9 mouse cellular contexts compared by ENCODE assay signal in genomic region chr10:21077151-21077719, GRCm38 (mm10).
DNase-seq lines count a peak whose midpoint lies in the region; ATAC-seq and TF ChIP-seq lines count a peak whose summit lies in the region.
"Had no signal": no experiment of that assay in that cellular context is flagged by ENCODE, and none has a peak within 500 bp of the region (broad histone marks: within the 10 kb centered on the region; RNA-seq: fewer than 3 reads in every experiment).

No protein-coding gene starts in this region.

- no peak overlapping the region for H3K4me2 ChIP-seq in heart, postnatal 0 days (ENCODE audit: low read depth, low read length)
- no peak overlapping the region for H3K4me2 ChIP-seq in heart, embryonic 12.5 days
- peak overlapping the region; percentile 21; the same call in 1 of the 2 replicates for H3K4me2 ChIP-seq in liver, embryonic 11.5 days

- no peaks in the 10 kb centered on the region for H3K4me1 ChIP-seq in heart, postnatal 0 days (ENCODE audit: control insufficient read depth, insufficient read depth)
- H3K4me1 ChIP-seq in heart, embryonic 12.5 days (replicated peaks) = 0 out of 2 replicates have a peak, but pooled peaks cover 3% of the 10 kb centered on the region
- peaks cover 6% of the 10 kb centered on the region for H3K4me1 ChIP-seq in liver, embryonic 11.5 days (replicated peaks; ENCODE audit: control insufficient read depth, insufficient read depth, low read length)

- H3K9me3 ChIP-seq in heart, postnatal 0 days (replicated peaks; ENCODE audit: control insufficient read depth, low read length) = no peaks in the 10 kb centered on the region
- H3K9me3 ChIP-seq in heart, embryonic 12.5 days (replicated peaks) = no peaks in the 10 kb centered on the region
- no peaks in the 10 kb centered on the region for H3K9me3 ChIP-seq in liver, embryonic 11.5 days (ENCODE audit: control insufficient read depth, low read length)

- no peaks in the 10 kb centered on the region for H3K36me3 ChIP-seq in heart, postnatal 0 days (replicated peaks; ENCODE audit: control insufficient read depth, insufficient read depth, low read length)
- H3K36me3 ChIP-seq in heart, embryonic 12.5 days = no peaks in the 10 kb centered on the region
- no peaks in the 10 kb centered on the region for H3K36me3 ChIP-seq in liver, embryonic 11.5 days (ENCODE audit: control insufficient read depth, insufficient read depth, low read length)

- no peak for DNase-seq in heart, postnatal 0 days (ENCODE audit: low spot score)
- DNase-seq in liver, embryonic 11.5 days (ENCODE audit: low spot score) = no peak
- peak; percentile 79 for DNase-seq in thymus, postnatal 25 days
- DNase-seq in adrenal gland, postnatal 10 days = no peak
- DNase-seq in adipocyte (ENCODE audit: low spot score) = no peak
- no peak for DNase-seq in urinary bladder, postnatal 14 days (ENCODE audit: low spot score)

- no peak for TF ChIP-seq CTCF in heart, postnatal 0 days (IDR thresholded peaks at IDR 0.05; ENCODE audit: low read depth)

- WGBS in heart, postnatal 0 days = 66% methylated on average over 14 of the region's 14 CpGs
- 65% methylated on average over 14 of the region's 14 CpGs for WGBS in heart, embryonic 12.5 days
- 54% methylated on average over 14 of the region's 14 CpGs for WGBS in liver, embryonic 11.5 days

- no peaks in the 10 kb centered on the region for H3K27me3 ChIP-seq in heart, postnatal 0 days (ENCODE audit: control insufficient read depth, insufficient read depth, low read length)
- no peaks in the 10 kb centered on the region for H3K27me3 ChIP-seq in heart, embryonic 12.5 days (replicated peaks)
- no peaks in the 10 kb centered on the region for H3K27me3 ChIP-seq in liver, embryonic 11.5 days (replicated peaks; ENCODE audit: control insufficient read depth, insufficient read depth, low read length)

- TF ChIP-seq EP300 in heart, postnatal 0 days (IDR thresholded peaks at IDR 0.05; ENCODE audit: low read depth) = no peak

- no peak for ATAC-seq in heart, postnatal 0 days (ENCODE audit: insufficient read depth, low read depth)
- no peak for ATAC-seq in heart, embryonic 12.5 days (ENCODE audit: insufficient number of reproducible peaks, low FRiP score)
- no peak for ATAC-seq in liver, embryonic 11.5 days (replicated peaks; ENCODE audit: low FRiP score)
- peak; percentile 85 for ATAC-seq in monocyte, adult 5-6 weeks (replicated peaks; ENCODE audit: insufficient number of reproducible peaks, low FRiP score, low TSS enrichment, poor library complexity, severe bottlenecking)

- no peak overlapping the region for H3K4me3 ChIP-seq in heart, postnatal 0 days (ENCODE audit: low read depth, low read length)
- no peak overlapping the region for H3K4me3 ChIP-seq in heart, embryonic 12.5 days
- H3K4me3 ChIP-seq in liver, embryonic 11.5 days (ENCODE audit: low read depth, low read length) = no peak overlapping the region
- H3K4me3 ChIP-seq: myocyte had no signal

- H3K9ac ChIP-seq in heart, postnatal 0 days (replicated peaks; ENCODE audit: low read depth, low read length) = no peak overlapping the region
- no peak overlapping the region for H3K9ac ChIP-seq in heart, embryonic 12.5 days
- peak overlapping the region; percentile 38 for H3K9ac ChIP-seq in liver, embryonic 11.5 days (ENCODE audit: low read depth, low read length)

- H3K27ac ChIP-seq in heart, postnatal 0 days (ENCODE audit: low read depth) = peak overlapping the region; percentile 57; the same call in 1 of the 2 replicates
- no peak overlapping the region for H3K27ac ChIP-seq in heart, embryonic 12.5 days (ENCODE audit: poor library complexity, severe bottlenecking)
- H3K27ac ChIP-seq in liver, embryonic 11.5 days (ENCODE audit: low read depth, low read length) = no peak overlapping the region; the same call in 1 of the 2 replicates
